Mouse (Mus musculus) layer of hippocampus, postnatal 25 days (tissue): ENCODE data around the gene Uspl1. TPM values are rescaled to one million over a fixed set of nuclear protein-coding genes. Genes with fewer than 3 reads are reported as not detected.

Experiments used
- DNase-seq, 2 experiments: peaks; one replicate each; pipeline ENCODE4 v3.0.0; 2022; ENCODE audit warnings: mixed read lengths in 2 of 2, low spot score in 1 of 2; ENCODE audit errors: extremely low spot score in 1 of 2
- total RNA-seq, 2 experiments: library from RNA; stranded (reverse); gene quantifications; 2 replicates each; pipeline ENCODE4 v1.2.3; 2021

Uspl1 gene
- total RNA-seq, 2 experiments from 2014 or later, result 35.7 to 36.3 TPM

GRCm38 (mm10) chr5:149207661-149208060 lies 23.5 kb downstream of the Uspl1 start:
- no peak for DNase-seq

GRCm38 (mm10) chr5:149208776-149209175 lies 24.6 kb downstream of the Uspl1 start:
- no peak for DNase-seq

- DNase-seq, result no peak
Observed at GRCm38 (mm10) chr5:149209328-149209727, 25.2 kb downstream of the Uspl1 start.

GRCm38 (mm10) chr5:149211041-149211440 lies 26.9 kb downstream of the Uspl1 start:
- DNase-seq, result no peak

GRCm38 (mm10) chr5:149212806-149213205 lies 28.7 kb downstream of the Uspl1 start:
- DNase-seq, result no peak

- no peak for DNase-seq
Observed at GRCm38 (mm10) chr5:149215540-149215939, 31.4 kb downstream of the Uspl1 start.

GRCm38 (mm10) chr5:149217524-149218357 lies 33.6 kb downstream of the Uspl1 start:
- no peak for DNase-seq

GRCm38 (mm10) chr5:149219493-149219892 lies 35.3 kb downstream of the Uspl1 start:
- DNase-seq, result no peak

GRCm38 (mm10) chr5:149221355-149221754 lies 37.2 kb downstream of the Uspl1 start:
- no peak for DNase-seq

- DNase-seq, result no peak
Observed at GRCm38 (mm10) chr5:149224666-149225065, 40.5 kb downstream of the Uspl1 start.

GRCm38 (mm10) chr5:149228700-149229618 lies 44.8 kb downstream of the Uspl1 start:
- DNase-seq, result peak; percentile 99 to 100

GRCm38 (mm10) chr5:149229619-149230339 lies 45.6 kb downstream of the Uspl1 start:
- DNase-seq, result no peak

GRCm38 (mm10) chr5:149235002-149235401 lies 50.9 kb downstream of the Uspl1 start:
- DNase-seq, result no peak

- no peak for DNase-seq
Observed at GRCm38 (mm10) chr5:149237221-149237950, 53.2 kb downstream of the Uspl1 start.

GRCm38 (mm10) chr5:149242467-149242866 lies 58.3 kb downstream of the Uspl1 start:
- no peak for DNase-seq

- DNase-seq, result no peak
Observed at GRCm38 (mm10) chr5:149243053-149243452, 58.9 kb downstream of the Uspl1 start.

GRCm38 (mm10) chr5:149245391-149245964 lies 61.3 kb downstream of the Uspl1 start:
- DNase-seq, result no peak

- DNase-seq, result no peak
Observed at GRCm38 (mm10) chr5:149245965-149246470, 61.9 kb downstream of the Uspl1 start.
